ENCODE assay signal across 10 mouse cellular contexts in the genomic region with DNA sequence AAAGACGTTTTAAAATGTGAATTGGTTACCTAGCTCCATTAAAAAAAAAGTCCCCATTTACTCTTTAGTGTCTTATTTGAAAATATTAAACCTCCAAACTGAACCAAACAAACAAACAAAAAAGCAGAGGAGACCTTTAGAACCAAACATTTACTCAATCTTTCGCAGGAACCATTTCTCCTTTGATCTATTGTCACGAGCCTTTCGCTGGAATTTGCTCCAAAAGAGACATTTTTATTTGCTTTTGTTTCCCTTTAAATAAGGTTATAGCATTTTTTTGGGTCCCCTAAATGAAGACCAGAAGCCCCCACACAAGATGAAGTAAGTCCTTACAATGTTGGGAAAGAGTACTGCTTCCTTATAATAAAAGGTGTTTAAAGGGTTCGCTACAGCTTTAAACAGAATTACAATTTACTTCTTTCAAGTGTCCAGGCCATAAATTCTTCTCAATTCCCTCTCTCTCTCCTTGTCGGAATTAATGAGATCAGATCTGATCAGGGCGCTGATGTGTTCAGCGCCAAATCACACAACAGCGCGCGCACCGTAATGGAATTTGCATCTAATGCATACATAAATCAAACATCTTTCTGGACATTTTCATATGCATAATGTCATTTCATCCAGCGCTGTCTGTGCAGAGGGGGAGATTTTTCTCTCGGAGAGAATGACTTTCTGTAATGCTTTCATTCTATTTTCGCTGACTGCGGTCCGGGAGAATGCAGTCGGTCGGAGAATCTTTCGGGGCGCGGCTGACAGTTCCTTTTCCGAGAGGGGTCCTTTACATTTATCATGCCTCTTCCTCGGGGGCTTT.
DNase-seq lines count a peak whose midpoint lies in the region; ATAC-seq and TF ChIP-seq lines count a peak whose summit lies in the region.
"Had no signal": no experiment of that assay in that cellular context is flagged by ENCODE, and none has a peak within 500 bp of the region (broad histone marks: within the 10 kb centered on the region; RNA-seq: fewer than 3 reads in every experiment).

No protein-coding gene starts in this region.

- H3K4me2 ChIP-seq in liver, postnatal 0 days (ENCODE audit: low read depth, low read length): peak overlapping the region; percentile 58

- H3K27me3 ChIP-seq in hindbrain, embryonic 10.5 days (ENCODE audit: insufficient read depth, poor library complexity, severe bottlenecking): peaks cover 76% of the 10 kb centered on the region
- H3K27me3 ChIP-seq in liver, postnatal 0 days (ENCODE audit: insufficient read depth, low read length): peaks cover 36% of the 10 kb centered on the region

- H3K4me1 ChIP-seq in hindbrain, embryonic 10.5 days (replicated peaks): peaks cover 79% of the 10 kb centered on the region
- H3K4me1 ChIP-seq in liver, postnatal 0 days (ENCODE audit: insufficient read depth): no peaks in the 10 kb centered on the region

- TF ChIP-seq EP300 in liver, postnatal 0 days (IDR thresholded peaks at IDR 0.05; ENCODE audit: low read depth): no peak

- no peak for TF ChIP-seq CTCF in liver, postnatal 0 days (IDR thresholded peaks at IDR 0.05; ENCODE audit: low read depth)

- no peaks in the 10 kb centered on the region for H3K9me3 ChIP-seq in hindbrain, embryonic 10.5 days
- no peaks in the 10 kb centered on the region for H3K9me3 ChIP-seq in liver, postnatal 0 days (ENCODE audit: low read length)

- WGBS in hindbrain, embryonic 10.5 days: under 1% methylated on average over 24 of the region's 24 CpGs
- 3% methylated on average over 24 of the region's 24 CpGs for WGBS in liver, postnatal 0 days (ENCODE audit: insufficient replicate concordance)

- DNase-seq in cerebellum, postnatal 25 days: peak; percentile 10 to 27
- no peak for DNase-seq in cerebellum, adult 9-11 months
- DNase-seq in Muller cell, postnatal 12 days (ENCODE audit: inconsistent ontology term): peak; percentile 25
- DNase-seq in hindbrain, embryonic 10.5 days (ENCODE audit: low spot score): peak; percentile 55
- no peak for DNase-seq in liver, postnatal 0 days
- DNase-seq in ovary, postnatal 36 days (ENCODE audit: low spot score): no peak
- DNase-seq: adrenal gland, adult 8-10 months had no signal

- H3K36me3 ChIP-seq in hindbrain, embryonic 10.5 days: no peaks in the 10 kb centered on the region
- no peaks in the 10 kb centered on the region for H3K36me3 ChIP-seq in liver, postnatal 0 days (replicated peaks; ENCODE audit: insufficient read depth, low read length)

- H3K9ac ChIP-seq in liver, postnatal 0 days (replicated peaks): no peak overlapping the region

- H3K27ac ChIP-seq in hindbrain, embryonic 10.5 days: no peak overlapping the region
- no peak overlapping the region for H3K27ac ChIP-seq in liver, postnatal 0 days (ENCODE audit: low read depth)

- peak overlapping the region; percentile 48 for H3K4me3 ChIP-seq in hindbrain, embryonic 10.5 days
- H3K4me3 ChIP-seq in liver, postnatal 0 days (ENCODE audit: low read depth, low read length): no peak overlapping the region
- H3K4me3 ChIP-seq: myocyte had no signal

- ATAC-seq in liver, postnatal 0 days: no peak
- ATAC-seq in megakaryocyte-erythroid progenitor cell, adult 5-6 weeks (replicated peaks; ENCODE audit: low FRiP score, low TSS enrichment, poor library complexity, severe bottlenecking): no peak
- ATAC-seq in erythroblast, adult 5-6 weeks (replicated peaks; ENCODE audit: low FRiP score, poor library complexity, severe bottlenecking): no peak

Comparison
In these comparisons a context has a peak if more than half of its experiments do, and no peak if none do; other contexts are left out.
1. DNase-seq: peak in cerebellum, postnatal 25 days (2 of 2), Muller cell, postnatal 12 days (single experiment) and hindbrain, embryonic 10.5 days (single experiment); none in cerebellum, adult 9-11 months (single experiment), liver, postnatal 0 days (single experiment) and ovary, postnatal 36 days (single experiment).